Mouse (Mus musculus) heart, adult 9 months (tissue): ENCODE measurements around the gene Clk2.

Experiments used
- DNase-seq, 2 experiments: peaks; one replicate each; pipeline ENCODE4 v3.0.0; 2022; ENCODE audit warnings: low spot score in 2 of 2

The Clk2 gene

DNA sequence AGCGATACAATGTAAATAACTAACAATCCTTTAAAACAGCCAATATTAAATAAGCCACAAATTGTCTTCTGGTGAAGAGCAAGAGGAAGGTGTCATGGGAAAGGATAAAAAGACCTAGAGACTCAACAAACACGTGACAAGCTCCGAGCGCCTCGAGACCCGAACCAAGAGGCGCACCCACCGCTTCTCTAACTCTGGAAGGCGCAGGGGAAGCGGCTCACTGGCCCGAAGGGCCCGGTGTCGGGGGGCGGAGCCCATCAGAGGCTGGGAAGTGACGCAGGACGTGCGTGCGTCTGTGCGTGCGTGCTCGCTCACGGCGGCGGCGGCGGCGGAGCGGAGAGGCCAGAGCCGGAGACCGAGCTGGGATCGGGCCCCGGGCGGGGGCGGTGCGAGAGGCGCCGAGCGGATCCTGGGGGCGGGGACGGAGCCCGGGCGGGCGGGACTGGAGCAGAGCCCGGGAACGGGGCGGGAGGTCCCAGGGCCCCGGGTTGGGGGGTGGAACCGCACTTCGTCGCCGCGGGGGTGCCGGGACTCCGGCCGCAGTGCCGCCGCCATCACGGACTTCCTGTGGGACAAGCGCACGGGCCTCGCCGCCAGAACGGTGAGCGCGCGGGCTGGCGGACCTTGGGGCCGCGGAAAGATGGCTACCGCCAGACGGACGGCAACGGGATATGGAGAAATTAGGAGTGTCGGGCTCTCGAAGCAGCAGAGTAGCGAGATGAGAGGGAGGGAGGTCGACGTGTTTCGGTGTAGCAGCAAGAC lies at the start of gene Clk2:
Gene Clk2 (plus strand): TSS at position 290 of the 762 bp plus-strand sequence.
- peak; percentile 94 to 96 for DNase-seq

DNA sequence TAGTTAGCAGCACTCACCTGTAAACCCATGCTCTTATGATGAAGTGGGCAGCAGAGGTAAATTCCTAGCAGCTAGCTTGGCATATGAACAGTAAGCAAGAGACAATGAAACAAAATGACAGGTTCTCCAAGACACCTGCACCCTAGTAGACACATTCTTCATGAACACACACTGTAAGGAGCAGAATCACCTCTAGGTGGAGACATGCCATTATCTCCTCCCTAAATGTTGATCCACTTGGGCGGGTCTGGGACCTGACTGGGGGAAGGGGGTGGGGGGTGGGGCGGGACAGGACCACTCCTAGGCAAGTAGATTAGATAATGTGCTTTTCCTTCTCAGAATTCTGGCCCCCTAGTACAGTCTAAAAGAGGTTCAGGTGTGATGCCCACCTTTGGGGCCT lies 49.1 kb upstream of the Clk2 start:
- DNase-seq: no peak

DNA sequence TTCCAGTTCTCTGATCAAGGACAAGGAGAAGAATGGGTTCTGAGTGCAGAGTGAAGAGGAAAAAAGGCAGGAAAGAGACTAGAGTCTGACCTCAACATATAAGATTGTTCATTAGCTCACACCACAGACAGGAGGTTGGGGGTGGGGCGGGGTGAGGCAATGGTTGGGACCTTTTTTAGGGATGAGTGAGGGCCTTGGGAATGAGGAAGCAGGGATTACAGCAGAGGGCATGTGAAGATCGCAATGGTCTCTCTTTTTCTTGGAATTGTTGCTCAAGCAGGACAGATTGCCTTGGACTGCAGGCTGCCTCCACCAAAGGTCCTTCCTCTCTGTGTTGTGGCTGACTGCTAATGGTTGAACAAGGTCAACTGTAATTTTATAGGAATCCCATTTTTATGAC lies 41.3 kb upstream of the Clk2 start:
- peak in 1 of 2 experiments; percentile 43 for DNase-seq

DNA sequence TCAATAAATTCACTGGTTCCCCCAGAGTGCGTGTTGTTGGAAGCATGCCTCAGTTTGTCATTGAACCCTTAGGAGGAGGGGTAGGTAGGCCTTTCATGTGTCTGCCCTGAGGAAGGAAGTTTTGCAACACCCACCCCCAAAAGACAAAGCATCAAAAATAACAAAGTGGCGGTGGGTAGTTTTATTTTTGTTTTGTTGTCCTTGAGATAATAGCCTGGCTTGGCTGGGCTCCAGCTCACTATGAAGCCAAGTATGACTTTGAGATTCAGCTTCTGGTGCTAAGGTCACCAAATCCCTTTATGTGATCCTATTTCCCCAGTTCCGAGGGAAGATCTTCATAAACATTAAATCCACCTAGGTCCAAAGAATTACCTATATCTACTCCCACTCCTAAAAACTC lies 40.4 kb upstream of the Clk2 start:
- DNase-seq: peak in 1 of 2 experiments; percentile 21

DNA sequence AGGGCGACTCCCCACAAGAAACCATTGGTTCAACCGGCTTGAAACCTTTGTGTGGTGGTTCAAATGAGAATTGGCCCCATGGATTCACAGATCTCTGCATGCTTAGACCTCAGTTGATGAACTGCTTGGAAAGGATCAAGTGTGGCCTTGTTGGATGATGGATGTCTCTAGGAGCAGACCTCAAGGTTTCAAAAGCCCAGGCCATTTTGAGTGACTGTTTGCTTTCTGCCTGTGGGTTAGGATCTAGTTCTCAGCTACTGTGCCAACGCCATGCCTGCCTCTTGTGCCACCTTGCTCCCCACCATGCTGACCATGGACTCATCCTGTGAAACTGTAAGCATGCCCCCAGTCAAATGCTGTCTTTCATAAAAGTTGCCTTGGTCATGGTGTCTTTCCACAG lies 38.6 kb upstream of the Clk2 start:
- no peak for DNase-seq

DNA sequence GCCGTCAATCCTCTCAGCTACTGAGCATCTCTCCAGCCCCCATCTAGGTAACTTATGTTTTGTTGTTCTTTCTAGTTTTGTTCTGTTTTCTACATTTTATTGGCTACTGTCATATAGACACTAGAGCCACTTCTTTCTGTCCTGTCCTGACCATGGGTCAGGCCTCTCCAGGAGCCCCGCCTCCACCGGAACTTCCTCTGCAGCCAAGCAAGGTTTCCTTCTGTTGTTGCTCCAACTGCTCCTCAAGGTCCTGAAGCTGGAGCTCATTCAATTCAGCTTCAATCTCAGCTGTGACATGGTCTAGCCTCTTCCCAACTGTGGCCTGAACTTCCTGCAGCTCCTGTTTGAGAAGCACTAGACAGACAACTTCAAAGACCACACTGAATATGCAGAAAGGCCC lies 34.7 kb upstream of the Clk2 start:
- no peak for DNase-seq

DNA sequence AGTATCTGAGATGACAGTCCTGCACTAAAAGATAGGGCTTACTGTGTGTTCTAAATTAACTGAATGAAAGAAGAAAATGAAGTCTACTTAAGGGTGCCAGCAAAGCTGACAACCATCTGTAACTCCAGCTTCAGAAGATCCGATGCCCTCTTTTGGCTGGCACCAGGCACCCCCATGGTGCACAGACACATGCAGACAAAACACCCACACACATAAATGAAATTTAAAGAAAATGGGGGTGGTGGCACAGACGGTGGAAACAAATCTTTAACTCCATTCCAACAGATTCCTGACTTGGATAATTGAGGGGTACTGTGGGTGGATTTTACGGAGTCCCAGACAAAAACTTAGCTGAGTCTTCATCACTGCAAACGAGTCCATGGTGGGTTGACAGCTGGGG lies 32.8 kb upstream of the Clk2 start:
- DNase-seq: no peak

DNA sequence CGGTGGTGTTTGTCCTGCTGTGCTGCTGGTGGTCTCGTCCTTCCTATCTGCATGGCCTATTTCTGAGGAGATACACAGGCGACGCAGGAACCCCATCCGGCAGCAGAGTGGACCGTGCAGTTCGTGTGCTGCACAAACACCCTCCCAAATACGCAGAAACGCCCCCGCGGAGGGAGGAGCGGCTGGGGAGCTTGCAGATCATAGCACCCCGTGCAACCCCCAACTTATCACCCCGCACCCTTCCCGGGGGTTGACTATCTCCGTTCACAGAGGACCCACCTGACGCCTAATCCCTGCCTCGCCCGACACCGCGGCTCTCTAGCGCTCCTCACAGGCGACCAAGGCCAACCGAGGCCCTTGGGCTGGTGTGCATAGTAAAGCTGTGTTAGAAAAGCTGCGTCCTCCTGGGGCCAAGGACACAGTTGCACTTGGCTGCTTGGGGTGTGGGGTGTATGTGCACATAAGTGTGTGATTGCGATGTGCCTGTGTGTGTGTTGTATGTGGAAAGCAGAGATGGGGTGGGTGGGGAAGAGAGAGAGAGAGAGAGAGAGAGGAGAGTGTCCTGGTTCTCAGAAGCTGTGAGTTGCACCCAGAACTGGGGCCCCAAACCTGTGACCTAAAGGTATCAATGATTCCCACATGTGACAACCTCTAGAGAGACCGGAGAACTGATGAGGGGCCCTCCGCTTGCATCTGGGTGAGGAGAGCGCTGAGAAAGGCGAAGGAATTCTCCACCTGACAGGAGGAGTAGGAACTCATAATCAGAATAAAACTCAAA lies 32.1 kb upstream of the Clk2 start:
- DNase-seq: no peak

DNA sequence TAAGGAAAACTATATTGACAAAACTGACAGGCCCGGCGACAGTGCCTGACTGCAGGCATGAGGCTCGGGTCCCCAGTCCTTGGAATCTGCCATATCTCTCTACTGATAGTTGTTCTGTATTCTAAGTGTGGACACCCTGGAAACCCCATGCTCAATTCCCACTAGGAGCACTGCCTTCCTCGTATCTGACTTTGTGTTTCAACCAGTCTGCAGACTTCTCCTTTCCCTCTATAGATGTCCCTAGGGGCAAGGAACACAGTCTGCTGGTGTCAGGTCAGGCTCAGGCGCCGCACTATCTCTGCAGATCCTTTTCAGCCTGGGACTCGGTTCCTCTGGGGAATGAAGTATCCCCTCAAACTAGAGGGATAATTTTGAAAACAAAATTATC lies 31.5 kb upstream of the Clk2 start:
- no peak for DNase-seq

DNA sequence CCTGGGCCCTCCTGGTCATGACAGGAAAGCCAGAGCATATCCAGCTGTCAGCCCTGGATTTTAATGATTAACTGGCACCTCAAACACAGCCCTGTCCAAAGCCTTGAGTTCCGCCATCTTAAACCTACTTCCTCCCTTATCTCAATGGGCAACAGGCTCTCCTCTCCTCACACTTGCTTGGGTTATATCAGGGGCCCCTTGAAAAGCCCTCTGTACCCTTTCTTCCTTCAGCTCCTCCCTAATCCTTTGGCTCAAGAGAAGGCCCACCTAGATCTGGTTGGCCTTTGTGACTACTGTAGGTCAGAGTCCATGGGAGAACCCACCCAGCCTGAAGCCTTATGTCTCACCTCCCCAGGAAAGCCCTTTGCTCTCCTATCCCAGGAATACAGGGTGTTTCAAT lies 30.8 kb upstream of the Clk2 start:
- no peak for DNase-seq

DNA sequence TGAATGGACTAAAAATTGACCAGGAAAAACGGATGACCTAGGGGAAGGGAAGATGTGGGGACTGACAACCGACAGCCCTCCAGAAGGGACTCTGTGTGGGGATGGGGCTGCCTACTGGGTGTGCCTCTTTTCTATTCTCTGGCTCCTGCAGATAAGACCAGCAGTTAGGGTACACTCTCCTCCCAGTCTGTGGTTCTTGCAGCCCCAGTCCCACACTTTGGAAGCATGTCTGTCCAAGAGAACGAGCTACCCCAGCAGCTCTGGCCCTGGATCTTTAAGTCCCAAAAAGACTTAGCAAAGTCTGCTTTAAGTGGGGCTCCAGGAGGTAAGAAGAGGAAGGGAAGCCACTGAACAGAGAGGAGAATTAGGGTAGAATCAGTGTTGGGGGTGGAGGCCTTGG lies 28.6 kb upstream of the Clk2 start, which contains the start of gene Pklr:
Gene Pklr (plus strand): TSS at position 185 of the 400 bp plus-strand sequence.
- DNase-seq: no peak

DNA sequence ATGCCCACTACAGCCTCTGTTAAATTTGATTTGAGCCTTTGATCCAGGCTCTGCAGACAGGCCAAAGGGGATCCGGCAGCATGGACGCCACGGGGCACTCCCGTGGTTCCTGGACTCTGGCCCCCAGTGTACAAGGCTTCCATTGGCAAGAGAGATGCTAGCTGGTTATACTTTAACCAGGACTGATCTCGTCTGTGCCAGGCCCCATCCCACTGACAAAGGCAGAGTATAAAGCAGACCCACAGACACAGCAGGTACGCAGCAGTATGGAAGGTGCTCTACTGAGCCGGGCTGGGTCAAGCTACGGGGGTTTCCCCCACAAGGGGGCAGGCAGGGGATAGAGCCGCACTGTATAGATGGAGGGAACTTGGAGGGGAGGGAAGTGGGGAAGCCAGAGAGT lies 28.2 kb upstream of the Clk2 start:
- DNase-seq: no peak

DNA sequence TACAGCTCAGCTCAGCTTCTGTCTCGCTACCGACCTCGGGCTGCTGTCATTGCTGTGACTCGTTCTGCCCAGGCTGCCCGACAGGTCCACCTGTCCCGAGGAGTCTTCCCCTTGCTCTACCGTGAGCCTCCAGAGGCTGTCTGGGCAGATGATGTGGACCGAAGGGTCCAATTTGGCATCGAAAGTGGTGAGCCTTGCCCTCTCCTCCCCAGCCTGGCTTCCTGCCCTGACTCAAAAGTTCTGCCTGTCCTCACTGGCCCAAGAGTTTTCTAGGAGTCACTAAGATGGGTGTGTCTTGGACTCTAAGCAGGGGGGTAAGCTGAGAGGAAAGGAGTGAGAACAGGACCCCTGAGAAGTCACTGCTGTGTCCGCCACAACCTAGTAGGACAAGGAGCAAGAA lies 19.8 kb upstream of the Clk2 start:
- DNase-seq: no peak

DNA sequence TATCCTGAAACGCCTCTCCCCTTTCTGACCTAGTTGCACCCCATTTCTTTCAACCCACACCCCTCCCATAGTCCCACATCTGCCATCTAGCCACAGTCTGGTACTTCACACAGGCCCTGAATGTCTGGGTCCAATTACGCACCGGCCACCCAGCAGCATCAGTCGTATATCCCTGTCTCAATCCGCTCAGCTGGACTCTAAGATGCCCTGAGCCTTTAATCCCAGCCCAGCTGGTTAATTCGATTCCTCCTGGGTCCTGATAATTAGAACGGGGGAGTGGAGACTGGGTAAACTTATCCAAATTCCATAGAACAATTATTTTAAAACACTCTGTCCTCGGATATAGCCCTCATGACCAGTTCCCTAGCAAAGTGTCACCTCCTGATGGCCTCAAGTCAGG lies 19.0 kb upstream of the Clk2 start:
- DNase-seq: no peak

DNA sequence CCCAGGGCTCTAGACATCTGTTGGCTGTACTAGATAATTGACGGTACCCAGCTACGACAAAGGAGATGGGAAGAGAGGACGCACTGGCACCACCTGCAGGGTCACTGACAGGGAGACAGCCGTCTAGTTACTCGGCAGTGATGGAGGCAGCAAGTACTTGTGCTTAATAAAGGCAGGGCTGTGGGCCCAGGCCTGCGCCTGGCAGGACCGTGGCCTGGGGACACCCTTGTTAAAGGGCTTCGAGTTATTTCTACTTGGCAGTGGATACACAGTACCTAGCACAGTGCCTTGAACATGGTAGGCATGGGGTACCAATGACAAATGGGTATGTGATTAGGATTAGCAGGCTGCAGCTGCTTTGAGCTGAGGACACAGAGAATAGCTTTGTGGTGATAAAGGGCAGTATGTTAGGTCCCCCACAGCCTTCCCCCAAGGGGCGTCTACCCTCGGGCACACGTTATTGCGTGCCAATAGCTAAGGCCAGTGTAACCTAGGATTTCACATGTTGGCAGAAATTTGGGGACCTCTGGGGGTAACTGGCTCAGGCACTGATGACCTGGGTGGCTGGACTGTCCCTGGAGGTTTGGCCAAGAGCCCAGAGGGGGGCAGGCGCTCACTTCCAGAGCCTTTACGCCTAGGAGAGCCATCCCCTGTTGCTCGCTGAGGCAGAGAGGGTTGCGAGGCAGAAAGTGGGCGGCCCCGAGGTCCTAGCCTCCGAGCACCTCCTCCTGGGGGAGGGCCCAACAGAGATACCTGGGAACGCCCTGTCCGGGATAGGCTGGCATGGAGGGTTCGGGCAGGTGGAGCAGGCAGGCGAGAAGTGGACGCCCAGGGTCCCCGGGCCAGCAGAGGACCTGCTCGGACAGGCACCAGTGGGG lies 17.3 kb upstream of the Clk2 start:
- no peak for DNase-seq

DNA sequence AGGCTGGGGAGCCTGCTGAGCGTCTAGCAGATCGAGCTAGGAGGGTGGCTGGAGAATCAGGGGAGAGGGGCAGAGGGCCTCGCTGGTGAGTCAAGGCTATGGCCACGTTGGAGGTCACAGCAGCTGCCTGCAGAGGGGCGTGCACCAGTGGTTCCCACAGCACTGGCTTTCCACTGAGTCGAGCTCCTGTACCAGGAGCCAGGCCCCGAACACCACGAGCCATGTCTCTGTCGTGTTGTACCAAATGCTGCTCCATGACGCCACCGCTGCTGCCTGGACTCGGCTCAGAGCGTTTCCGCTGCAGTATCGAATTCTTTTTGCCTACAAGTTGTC lies 16.6 kb upstream of the Clk2 start:
- DNase-seq: no peak

DNA sequence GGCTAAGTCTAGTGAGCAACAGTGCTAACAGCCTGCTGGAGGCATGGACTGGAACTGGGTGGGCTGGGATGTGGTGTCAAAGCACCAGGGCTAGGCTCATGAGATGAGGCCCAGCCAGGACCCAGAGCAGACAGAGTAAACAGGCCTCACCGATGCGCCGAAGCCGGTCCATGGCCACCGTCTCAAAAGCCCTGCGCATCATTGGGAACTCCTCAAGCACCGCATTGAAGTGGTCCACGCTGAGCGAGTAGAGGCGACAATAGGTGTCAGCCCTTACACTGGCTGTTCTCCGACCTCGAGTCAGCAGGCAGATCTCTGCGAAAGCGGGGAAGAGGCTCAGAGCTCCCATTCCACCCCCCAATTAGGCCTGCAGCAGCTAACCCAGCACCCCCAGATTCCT lies 16.0 kb upstream of the Clk2 start:
- no peak for DNase-seq

DNA sequence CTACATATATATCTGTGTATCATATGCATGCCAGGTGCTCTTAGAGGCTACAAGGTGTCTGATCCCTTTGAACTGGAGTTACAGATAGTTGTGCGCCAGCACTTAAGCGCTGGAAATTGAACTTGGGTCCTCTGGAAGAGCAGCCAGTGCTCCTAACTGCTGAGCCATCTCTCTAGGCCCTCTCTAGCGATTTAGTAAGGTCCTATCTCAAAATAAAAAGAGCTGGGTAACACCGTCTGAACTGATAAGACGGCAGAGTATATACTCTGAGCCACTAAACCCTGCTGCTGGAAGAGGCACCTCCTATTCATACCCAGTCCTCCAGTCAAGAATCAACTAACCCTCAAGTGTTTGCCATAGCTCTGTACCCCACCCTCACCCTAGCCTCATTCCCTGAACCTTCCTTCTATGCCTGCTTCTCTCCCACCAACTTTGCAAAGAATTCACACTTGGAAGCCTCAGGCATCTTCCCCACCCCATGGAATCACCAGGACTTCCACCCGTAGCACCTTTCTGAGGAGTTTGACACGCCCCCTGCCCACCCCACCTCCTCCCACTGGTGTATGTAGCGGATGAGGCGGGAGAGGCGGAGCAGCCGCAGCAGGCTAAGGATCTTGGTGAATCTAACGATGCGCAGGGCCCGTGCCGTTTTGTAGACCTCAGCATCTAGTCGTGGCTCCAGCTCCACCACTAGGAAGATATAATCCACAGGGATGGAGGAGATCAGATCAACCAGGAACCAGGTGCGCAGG lies 12.3 kb upstream of the Clk2 start:
- no peak for DNase-seq

DNA sequence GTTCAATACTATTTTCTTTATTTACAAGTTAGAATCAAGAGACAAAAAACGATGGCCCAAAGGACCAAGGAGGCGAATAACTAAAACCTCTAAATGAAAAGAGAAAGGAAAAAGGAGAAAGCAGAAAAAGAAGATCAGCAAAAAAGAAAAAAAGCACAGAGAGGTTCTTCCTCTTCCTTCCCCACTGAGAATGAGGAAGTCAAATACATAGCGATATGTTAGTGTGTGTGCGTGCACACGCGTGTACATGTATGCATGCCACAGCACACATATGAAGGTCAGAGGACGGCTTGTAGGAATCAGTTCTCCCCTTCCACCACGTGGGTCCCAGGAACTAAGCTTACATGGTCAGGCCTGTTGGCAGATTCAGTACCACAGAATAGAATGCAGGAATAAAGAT lies 7.6 kb upstream of the Clk2 start:
- DNase-seq: no peak

DNA sequence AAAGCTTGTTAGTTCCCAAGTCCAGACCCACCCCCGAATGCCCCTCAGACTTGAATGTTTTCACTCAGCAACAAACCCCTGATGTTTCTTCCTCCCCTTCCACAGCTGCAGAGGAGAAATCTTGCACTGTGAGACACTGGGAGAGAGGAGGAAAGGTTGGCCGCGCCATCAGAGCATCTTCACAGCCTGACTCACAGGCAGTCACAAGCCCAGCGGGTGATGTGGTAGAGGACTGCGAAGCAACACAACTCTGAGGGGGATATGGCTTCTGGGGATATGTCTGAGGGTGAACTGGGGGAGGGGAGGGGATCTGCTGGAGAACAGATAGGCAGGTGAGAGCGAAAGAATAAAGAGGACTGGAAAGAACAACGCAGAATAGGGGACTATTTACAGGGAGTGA lies 5.9 kb upstream of the Clk2 start:
- no peak for DNase-seq

DNA sequence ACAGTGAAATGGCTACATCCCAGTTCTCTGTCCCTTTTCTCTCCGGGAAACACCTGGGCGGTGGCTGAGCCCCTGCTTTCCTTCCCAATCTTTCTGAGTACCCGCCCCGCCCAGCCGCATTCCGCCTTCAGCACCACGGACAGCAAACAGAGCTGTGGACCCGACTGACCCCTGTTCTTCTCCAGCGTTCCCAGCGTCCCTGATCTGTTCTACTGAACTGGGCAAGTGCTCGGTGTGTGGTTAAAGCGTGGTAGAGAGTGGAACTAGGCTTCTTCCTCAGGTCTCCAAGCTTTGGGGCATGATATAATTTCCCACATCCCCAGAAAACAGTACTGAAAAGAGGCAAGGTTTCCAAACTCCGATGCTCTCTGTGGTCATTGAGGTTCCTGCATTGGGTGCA lies 5.4 kb upstream of the Clk2 start:
- DNase-seq: no peak
